Mouse (Mus musculus): ENCODE data around the gene Ins1.

Gene Ins1

GRCm38 (mm10) chr19:52263997-52264396 lies at the start of gene Ins1:
TSS of gene Ins1 (plus strand) at chr19:52264297.
- DNase-seq (ENCODE audit: low spot score in 2 of 2) = no peak

Measured in urinary bladder, adult 18-20 months (tissue).